Mouse (Mus musculus) embryonic facial prominence, embryonic 14.5 days (tissue): ENCODE measurements at regions not wholly inside any gene's neighbourhood (a gene's known extent, or its start where the extent isn't known, plus 50 kb on each side); places are given as distances from the start of the nearest gene placed in this dataset.
"Not testable (repeated sequence)": the region's sequence is repeated elsewhere in the genome, so short reads cannot be mapped to it uniquely, and the experiment has no call there.

ENCODE experiments used
- ATAC-seq: fragments of 200-750 bp; cut with Nextera tagmentation; 2 replicates; pipeline ENCODE4 v1.8.0; 2017; ENCODE audit warnings: low read depth, moderate number of reproducible peaks, moderate TSS enrichment
- DNase-seq: peaks from one replicate; pipeline ENCODE4 v3.0.0-alpha.2; 2015; ENCODE audit warnings: low spot score
- H3K27ac ChIP-seq: fragments of 300-500 bp; sonication (generic); replicated peaks from 2 replicates; pipeline ENCODE4 v1.5.1; 2014; ENCODE audit warnings: low read depth, mild to moderate bottlenecking, low read length, moderate library complexity
- H3K27me3 ChIP-seq: fragments of 300-500 bp; sonication (generic); replicated peaks from 2 replicates; pipeline ENCODE4 v1.6.1; 2014; ENCODE audit warnings: low read length; ENCODE audit not compliant: control insufficient read depth, insufficient read depth
- H3K36me3 ChIP-seq: fragments of 300-500 bp; sonication (generic); 2 replicates; pipeline ENCODE4 v1.6.1; 2014; ENCODE audit warnings: low read length, mixed read lengths; ENCODE audit not compliant: control insufficient read depth, insufficient read depth
- H3K4me1 ChIP-seq: fragments of 300-500 bp; sonication (generic); 2 replicates; pipeline ENCODE4 v1.6.1; 2014; ENCODE audit warnings: antibody characterized with exemption, low read length; ENCODE audit not compliant: control insufficient read depth, insufficient read depth
- H3K4me2 ChIP-seq: fragments of 300-500 bp; sonication (generic); 2 replicates; pipeline ENCODE4 v1.6.1; 2014; ENCODE audit warnings: low read depth, mild to moderate bottlenecking, low read length, moderate library complexity, mixed read lengths
- H3K4me3 ChIP-seq: fragments of 300-500 bp; sonication (generic); 2 replicates; pipeline ENCODE4 v1.5.1; 2014; ENCODE audit warnings: low read depth, mild to moderate bottlenecking, low read length
- H3K9ac ChIP-seq: fragments of 300-500 bp; sonication (generic); 2 replicates; pipeline ENCODE4 v1.6.1; 2014; ENCODE audit warnings: low read depth, mild to moderate bottlenecking, low read length, moderate library complexity, mixed read lengths
- H3K9me3 ChIP-seq: fragments of 300-500 bp; sonication (generic); 2 replicates; pipeline ENCODE4 v1.6.1; 2016; ENCODE audit warnings: low read length; ENCODE audit not compliant: control insufficient read depth
- WGBS: fragments of 180-500 bp; shearing (Covaris S2); extraction: QIAGEN DNeasy Blood & Tissue Kit; methylation state at CpG from one replicate; pipeline ENCODE4 v1.1.7; 2014; 5-methylcytosine and 5-hydroxymethylcytosine counted together

GRCm38 (mm10) chr16:84623346-84624085 is 108.6 kb downstream of the A730009L09Rik start:
- H3K4me2 ChIP-seq = no peak overlapping the region
- no peak overlapping the region for H3K27ac ChIP-seq
- no peaks in the 10 kb centered on the region for H3K36me3 ChIP-seq
- no peaks in the 10 kb centered on the region for H3K4me1 ChIP-seq
- H3K9me3 ChIP-seq = no peaks in the 10 kb centered on the region
- ATAC-seq (no peak), DNase-seq (no peak)
- H3K4me3 ChIP-seq = no peak overlapping the region
- H3K9ac ChIP-seq = no peak overlapping the region
- H3K27me3 ChIP-seq = no peaks in the 10 kb centered on the region
- 69% methylated on average over 4 of the region's 4 CpGs for WGBS

- Histone ChIP-seq H3K4me2 (no peak overlapping the region), H3K27ac (no peak overlapping the region), H3K9me3 (no peaks in the 10 kb centered on the region), H3K4me1 (no peaks in the 10 kb centered on the region), H3K27me3 (no peaks in the 10 kb centered on the region), H3K9ac (no peak overlapping the region), H3K36me3 (no peaks in the 10 kb centered on the region), H3K4me3 (no peak overlapping the region)
- no peak for ATAC-seq
- 72% methylated on average over 5 of the region's 5 CpGs for WGBS
- no peak for DNase-seq
Measured at GRCm38 (mm10) chr16:84624443-84625109, 109.7 kb downstream of the A730009L09Rik start.

- Histone ChIP-seq H3K4me1 (no peaks in the 10 kb centered on the region), H3K27me3 (no peaks in the 10 kb centered on the region), H3K36me3 (no peaks in the 10 kb centered on the region), H3K9ac (no peak overlapping the region), H3K4me2 (no peak overlapping the region), H3K27ac (no peak overlapping the region), H3K4me3 (no peak overlapping the region), H3K9me3 (no peaks in the 10 kb centered on the region)
- WGBS = 85% methylated on average over 4 of the region's 4 CpGs
- no peak for DNase-seq
- ATAC-seq = no peak
Measured at GRCm38 (mm10) chr16:84625110-84625722, 110.3 kb downstream of the A730009L09Rik start.

GRCm38 (mm10) chr16:84627052-84627451 is 108.5 kb downstream of the Mrpl39 start:
- Histone ChIP-seq H3K36me3 (no peaks in the 10 kb centered on the region), H3K9ac (no peak overlapping the region), H3K9me3 (no peaks in the 10 kb centered on the region), H3K4me1 (no peaks in the 10 kb centered on the region), H3K27ac (no peak overlapping the region), H3K4me3 (no peak overlapping the region), H3K4me2 (no peak overlapping the region), H3K27me3 (no peaks in the 10 kb centered on the region)
- 93% methylated on average over 2 of the region's 2 CpGs for WGBS
- DNase-seq (no peak), ATAC-seq (no peak)

- H3K36me3 ChIP-seq = no peaks in the 10 kb centered on the region
- WGBS = 73% methylated on average over 1 of the region's 1 CpGs
- H3K4me3 ChIP-seq = no peak overlapping the region
- H3K9me3 ChIP-seq = no peaks in the 10 kb centered on the region
- H3K4me1 ChIP-seq = no peaks in the 10 kb centered on the region
- no peak overlapping the region for H3K9ac ChIP-seq
- no peak overlapping the region for H3K27ac ChIP-seq
- no peak for ATAC-seq
- H3K4me2 ChIP-seq = no peak overlapping the region
- DNase-seq = no peak
- no peaks in the 10 kb centered on the region for H3K27me3 ChIP-seq
Measured at GRCm38 (mm10) chr16:84629868-84630267, 105.7 kb downstream of the Mrpl39 start.

GRCm38 (mm10) chr16:84644446-84644845 is 91.1 kb downstream of the Mrpl39 start:
- not testable (repeated sequence) for H3K4me1 ChIP-seq, H3K9ac ChIP-seq, ATAC-seq, H3K27me3 ChIP-seq, H3K36me3 ChIP-seq, H3K4me3 ChIP-seq, H3K9me3 ChIP-seq, H3K27ac ChIP-seq, DNase-seq, H3K4me2 ChIP-seq
- WGBS = 71% methylated on average over 1 of the region's 1 CpGs

- H3K27ac ChIP-seq = no peak overlapping the region
- H3K9ac ChIP-seq = no peak overlapping the region
- no peaks in the 10 kb centered on the region for H3K4me1 ChIP-seq
- DNase-seq (no peak), ATAC-seq (no peak)
- H3K36me3 ChIP-seq = no peaks in the 10 kb centered on the region
- no peak overlapping the region for H3K4me3 ChIP-seq
- 53% methylated on average over 8 of the region's 8 CpGs for WGBS
- no peaks in the 10 kb centered on the region for H3K27me3 ChIP-seq
- H3K4me2 ChIP-seq = no peak overlapping the region
- H3K9me3 ChIP-seq = no peaks in the 10 kb centered on the region
Measured at GRCm38 (mm10) chr16:84646172-84646684, 89.3 kb downstream of the Mrpl39 start.

GRCm38 (mm10) chr16:84650646-84651045 is 84.9 kb downstream of the Mrpl39 start:
- DNase-seq (no peak), ATAC-seq (no peak)
- H3K4me2 ChIP-seq = no peak overlapping the region
- H3K27me3 ChIP-seq = no peaks in the 10 kb centered on the region
- WGBS = 62% methylated on average over 1 of the region's 1 CpGs
- H3K9me3 ChIP-seq = no peaks in the 10 kb centered on the region
- H3K36me3 ChIP-seq = no peaks in the 10 kb centered on the region
- H3K9ac ChIP-seq = no peak overlapping the region
- H3K4me1 ChIP-seq = no peaks in the 10 kb centered on the region
- H3K27ac ChIP-seq = no peak overlapping the region
- H3K4me3 ChIP-seq = no peak overlapping the region
